Mouse (Mus musculus) left cerebral cortex, adult 18-20 months (tissue): ENCODE measurements around the gene Rnf181. TPM values are rescaled to one million over a fixed set of nuclear protein-coding genes. Genes with fewer than 3 reads are reported as not detected.
A peak's percentile ranks its signal among the peaks of the same experiment; 100 is the strongest.

Experiments used
- DNase-seq, 2 experiments: peaks; one replicate each; pipeline ENCODE4 v3.0.0; 2021 to 2022; ENCODE audit warnings: low spot score in 2 of 2, mixed read lengths in 1 of 2
- total RNA-seq, 2 experiments: library from RNA; stranded (reverse); gene quantifications; 2 replicates each; pipeline ENCODE4 v1.2.3; 2021

The Rnf181 gene
- total RNA-seq, 2 experiments from 2014 or later, result 78.9 to 81.5 TPM

- DNase-seq, result peak; percentile 94
These were observed 4.4 kb downstream of the Rnf181 start for GRCm38 (mm10) chr6:72362132-72363028.

GRCm38 (mm10) chr6:72361121-72361551 lies 5.6 kb downstream of the Rnf181 start:
- DNase-seq, result no peak

- DNase-seq, result no peak
These were observed 6.2 kb downstream of the Rnf181 start for GRCm38 (mm10) chr6:72360599-72360935.

GRCm38 (mm10) chr6:72359891-72360598 lies 6.7 kb downstream of the Rnf181 start:
- no peak for DNase-seq

- no peak for DNase-seq
These were observed 7.4 kb downstream of the Rnf181 start for GRCm38 (mm10) chr6:72359343-72359742.

GRCm38 (mm10) chr6:72358086-72358764 lies 8.5 kb downstream of the Rnf181 start:
- no peak for DNase-seq

GRCm38 (mm10) chr6:72357164-72358079 lies 9.3 kb downstream of the Rnf181 start:
- no peak for DNase-seq

- DNase-seq, result no peak
These were observed 10.7 kb downstream of the Rnf181 start for GRCm38 (mm10) chr6:72356001-72356532.

- DNase-seq, result peak; percentile 57 to 72
These were observed 11.5 kb downstream of the Rnf181 start, which contains the start of gene Tmem150a for GRCm38 (mm10) chr6:72355066-72355911. Gene Tmem150a (plus strand): TSS chr6:72355447.

- no peak for DNase-seq
These were observed 12.7 kb downstream of the Rnf181 start for GRCm38 (mm10) chr6:72354025-72354424.

GRCm38 (mm10) chr6:72352636-72353405 lies 13.9 kb downstream of the Rnf181 start:
- no peak for DNase-seq

- no peak for DNase-seq
These were observed 16.5 kb downstream of the Rnf181 start for GRCm38 (mm10) chr6:72350214-72350613.

GRCm38 (mm10) chr6:72348411-72348810 lies 18.3 kb downstream of the Rnf181 start:
- DNase-seq, result no peak

- peak; percentile 73 to 80 for DNase-seq
These were observed 19.4 kb downstream of the Rnf181 start, which contains the start of gene 0610030E20Rik for GRCm38 (mm10) chr6:72347166-72347941. Gene 0610030E20Rik (plus strand): TSS chr6:72347317.

GRCm38 (mm10) chr6:72346261-72346660 lies 20.5 kb downstream of the Rnf181 start:
- no peak for DNase-seq

GRCm38 (mm10) chr6:72345633-72346032 lies 21.1 kb downstream of the Rnf181 start:
- DNase-seq, result no peak

GRCm38 (mm10) chr6:72345074-72345567 lies 21.6 kb downstream of the Rnf181 start, which contains the start of gene Usp39:
Gene Usp39 (minus strand): TSS chr6:72345184.
- peak; percentile 95 to 97 for DNase-seq
